Mouse (Mus musculus): ENCODE measurements around the gene Klf6. TPM values are rescaled to one million over a fixed set of nuclear protein-coding genes. Genes with fewer than 3 reads are reported as not detected.

Klf6 gene
- 53.3 and 81.6 TPM in 2 replicates for polyA plus RNA-seq (2015; fragmentation: Nextera tagmentation; extraction: Ambion mirVana)

DNA sequence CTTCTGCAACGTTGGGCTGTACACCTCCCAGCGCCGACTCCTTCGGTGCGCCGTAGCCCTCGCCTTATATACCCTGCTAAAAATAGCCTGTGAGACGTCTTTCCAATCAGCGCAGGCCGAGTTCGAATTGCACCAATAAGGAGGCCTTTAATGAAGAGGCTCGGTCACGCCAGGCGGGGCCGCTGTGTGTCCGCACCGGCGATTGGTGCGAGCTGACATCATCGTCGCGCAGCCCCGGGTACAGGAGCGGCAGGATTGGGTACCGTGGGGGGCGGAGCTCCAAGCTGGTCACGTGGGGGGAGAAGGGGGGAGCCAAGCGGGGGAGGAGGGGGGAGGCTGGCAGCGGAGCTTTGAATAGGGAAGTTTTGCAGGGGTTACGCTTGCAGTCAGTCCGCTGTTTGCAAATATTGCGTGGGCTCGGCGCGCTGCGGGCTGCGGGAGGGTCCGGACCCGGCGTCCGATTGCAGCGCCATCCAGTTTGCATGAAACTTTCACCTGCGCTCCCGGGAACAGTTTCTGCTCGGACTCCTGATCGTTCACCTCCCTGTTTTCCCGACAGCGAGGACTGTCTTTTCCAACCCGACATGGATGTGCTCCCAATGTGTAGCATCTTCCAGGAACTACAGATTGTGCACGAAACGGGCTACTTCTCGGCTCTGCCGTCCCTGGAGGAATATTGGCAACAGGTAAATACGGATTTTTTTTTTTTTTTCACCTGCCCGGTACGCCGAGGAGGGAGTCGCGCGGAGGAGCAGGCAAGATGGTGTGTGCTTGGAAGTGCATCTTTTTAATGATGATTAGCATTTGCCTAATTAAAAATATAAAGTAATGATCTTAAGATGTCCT, at the start of gene Klf6:
TSS of gene Klf6 (plus strand) at position 326 of the 846 bp plus-strand sequence.

Small RNA genes within 50 kb of the gene (microRNA-seq; reads per million reads assigned to microRNA genes)
- gene Gm26043 (ENCODE audit: borderline replicate concordance, insufficient number of aligned reads) = not detected

Data from adrenal gland, postnatal 0 days (tissue).